Mouse (Mus musculus) liver, adult 2 months (tissue): ENCODE measurements around the gene Ubash3b.

Source experiments
- CTCF ChIP-seq: fragments of 200-500 bp; IDR thresholded peaks from 2 replicates; pipeline ENCODE4 v1.5.1; 2011; ENCODE audit warnings: low read depth, low read length, control low read depth
- POLR2A ChIP-seq: fragments of 200-500 bp; IDR thresholded peaks from 2 replicates; pipeline ENCODE4 v1.6.1; 2011; ENCODE audit warnings: low read length, control low read depth; ENCODE audit not compliant: insufficient read depth; ENCODE audit errors: extremely low read depth

DNA sequence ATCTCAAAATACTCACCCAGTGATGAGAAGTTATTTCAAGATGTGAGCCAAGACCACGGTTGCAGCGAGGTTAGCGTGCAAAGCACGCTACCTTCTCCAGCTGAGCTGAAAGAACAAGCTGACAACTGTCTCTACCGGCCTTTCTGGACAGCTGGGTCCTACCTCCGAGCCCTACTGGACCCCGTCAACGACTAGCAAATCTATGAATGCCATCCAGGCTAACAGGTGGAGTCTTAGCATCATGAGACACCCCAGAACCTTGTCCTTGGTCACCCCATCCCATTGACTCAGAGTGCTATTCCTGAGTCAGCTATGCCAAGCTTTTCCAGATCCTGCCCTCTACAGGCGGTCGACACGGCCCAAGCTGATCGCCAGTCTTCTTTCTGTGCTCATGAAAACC is 69.5 kb downstream of the Ubash3b start:
- TF ChIP-seq POLR2A (no peak), CTCF (no peak)
